16 mouse cellular contexts compared by ENCODE assay signal in the genomic region with DNA sequence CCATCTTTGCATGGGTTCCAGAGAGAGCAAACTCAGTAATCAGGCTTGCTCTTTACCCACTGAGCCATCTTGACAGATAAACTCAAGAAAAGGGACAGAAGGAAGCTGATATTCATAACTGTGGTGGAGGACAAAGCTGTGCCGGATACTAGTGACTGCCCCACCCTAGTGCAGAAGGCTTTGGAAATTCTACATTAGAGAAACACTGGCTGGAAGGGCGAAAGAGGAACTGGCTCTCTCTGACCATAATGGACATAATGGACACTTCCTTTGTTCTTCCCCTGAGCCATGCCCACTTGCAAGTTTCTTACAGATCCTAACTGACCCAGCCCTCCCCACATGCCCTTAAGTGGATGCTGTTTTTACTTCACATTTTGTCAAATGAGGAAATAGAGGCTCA. TPM values are rescaled to one million over a fixed set of nuclear protein-coding genes. Genes with fewer than 3 reads are reported as not detected.
A peak's percentile ranks its signal among the peaks of the same experiment; 100 is the strongest.
DNase-seq lines count a peak whose midpoint lies in the region; ATAC-seq lines count a peak whose summit lies in the region.
"Had no signal": no experiment of that assay in that cellular context is flagged by ENCODE, and none has a peak within 500 bp of the region (broad histone marks: within the 10 kb centered on the region; RNA-seq: fewer than 3 reads in every experiment).

No protein-coding gene starts in this region.

- H3K4me1 ChIP-seq in lung, embryonic 15.5 days: peaks cover 34% of the 10 kb centered on the region

- no peaks in the 10 kb centered on the region for H3K36me3 ChIP-seq in lung, embryonic 15.5 days
- H3K36me3 ChIP-seq: midbrain, embryonic 15.5 days; neural tube, embryonic 13.5 days had no signal

- H3K9me3 ChIP-seq in lung, embryonic 15.5 days: no peaks in the 10 kb centered on the region
- H3K9me3 ChIP-seq: midbrain, embryonic 15.5 days; neural tube, embryonic 13.5 days had no signal

- WGBS in lung, embryonic 15.5 days: 74% methylated on average over 2 of the region's 2 CpGs

- 0 out of 2 replicates have a peak overlapping the region, but pooled peaks have one; percentile 2 for H3K27ac ChIP-seq in lung, embryonic 15.5 days
- H3K27ac ChIP-seq: midbrain, embryonic 15.5 days; neural tube, embryonic 13.5 days had no signal

- no peak for ATAC-seq in lung, embryonic 15.5 days (ENCODE audit: borderline replicate concordance, extremely low read depth, low FRiP score, low TSS enrichment)
- peak; percentile 38 for ATAC-seq in granulocyte monocyte progenitor cell, adult 5-6 weeks (replicated peaks; ENCODE audit: poor library complexity, severe bottlenecking)
- ATAC-seq: forebrain, postnatal 0 days; intestine, embryonic 16.5 days; midbrain, embryonic 15.5 days had no signal

- H3K9ac ChIP-seq in lung, embryonic 15.5 days: no peak overlapping the region
- H3K9ac ChIP-seq: forebrain, postnatal 0 days; liver, embryonic 14.5 days; midbrain, embryonic 15.5 days; neural tube, embryonic 13.5 days had no signal

- H3K4me2 ChIP-seq in lung, embryonic 15.5 days: no peak overlapping the region
- H3K4me2 ChIP-seq: midbrain, embryonic 15.5 days; neural tube, embryonic 13.5 days had no signal

- no peaks in the 10 kb centered on the region for H3K27me3 ChIP-seq in lung, embryonic 15.5 days
- H3K27me3 ChIP-seq: midbrain, embryonic 15.5 days; neural tube, embryonic 13.5 days had no signal

- no peak for DNase-seq in lung, postnatal 14 days
- peak; percentile 28 for DNase-seq in lung, postnatal 10 days
- DNase-seq in T-cell, adult 2 months (ENCODE audit: low spot score): no peak
- no peak for DNase-seq in frontal cortex, postnatal 25 days (ENCODE audit: low spot score in 2 of 2)
- no peak for DNase-seq in adrenal gland, adult 8-10 months
- DNase-seq: adrenal gland, postnatal 14 days; cerebellum, adult 11 months; forebrain, postnatal 0 days; gastrocnemius, postnatal 36 days; thymus, postnatal 36 days had no signal

- no peak overlapping the region for H3K4me3 ChIP-seq in lung, embryonic 15.5 days
- H3K4me3 ChIP-seq: midbrain, embryonic 15.5 days; neural tube, embryonic 13.5 days had no signal

RNA-seq across cellular contexts. Expression of a gene that starts 7.4 kb away (rescaled TPM):
- polyA plus RNA-seq in lung, embryonic 15.5 days (2015; fragmentation: Nextera tagmentation; extraction: Ambion mirVana): 38.2 and 39.0 TPM in 2 replicates
- total RNA-seq in granulocyte monocyte progenitor cell, adult 5-6 weeks (2014; fragmentation: Nextera tagmentation): 2.5 and 7.4 TPM in 2 replicates
- total RNA-seq in granulocyte monocyte progenitor cell, adult 5-6 weeks (2017): 1.4 and 2.2 TPM in 2 replicates
- 100 to 1,000 TPM in 2 of 4 experiments, 10 to 100 TPM in 2; 37.8 to 322 (median 155) TPM for total RNA-seq in adrenal gland, adult 8-10 months (2022)

RNA-seq across cellular contexts. Expression of a gene that starts 23.4 kb away (rescaled TPM):
- 206 and 212 TPM in 2 replicates for polyA plus RNA-seq in lung, embryonic 15.5 days (2015; fragmentation: Nextera tagmentation; extraction: Ambion mirVana)
- 200 and 228 TPM in 2 replicates for total RNA-seq in granulocyte monocyte progenitor cell, adult 5-6 weeks (2014; fragmentation: Nextera tagmentation)
- total RNA-seq in granulocyte monocyte progenitor cell, adult 5-6 weeks (2017): 271 and 288 TPM in 2 replicates
- total RNA-seq in adrenal gland, adult 8-10 months (2022): 10 to 100 TPM in 3 of 4 experiments, 1 to 10 TPM in 1; 9.8 to 13.0 (median 11.8) TPM

RNA-seq across cellular contexts. Expression of a gene that starts 52.5 kb away (rescaled TPM):
- polyA plus RNA-seq in lung, embryonic 15.5 days (2015; fragmentation: Nextera tagmentation; extraction: Ambion mirVana): 20.6 and 21.1 TPM in 2 replicates
- 30.1 and 40.2 TPM in 2 replicates for total RNA-seq in granulocyte monocyte progenitor cell, adult 5-6 weeks (2014; fragmentation: Nextera tagmentation)
- total RNA-seq in granulocyte monocyte progenitor cell, adult 5-6 weeks (2017): 20.2 and 48.9 TPM in 2 replicates
- 10 to 100 TPM; 37.1 to 54.3 (median 48.0) TPM for total RNA-seq in adrenal gland, adult 8-10 months (2022)

Comparison
In these comparisons a context has a peak if more than half of its experiments do, and no peak if none do; other contexts are left out.
1. RNA of a gene that starts 7.4 kb away (total RNA-seq): 37.8 to 322 TPM in adrenal gland, adult 8-10 months; 1.4 to 7.4 TPM in granulocyte monocyte progenitor cell, adult 5-6 weeks; every median in the first group is over 4 times any median in the second.
2. RNA of a gene that starts 23.4 kb away (total RNA-seq): 200 to 288 TPM in granulocyte monocyte progenitor cell, adult 5-6 weeks; 9.8 to 13.0 TPM in adrenal gland, adult 8-10 months; every median in the first group is over 10 times any median in the second.